Mouse (Mus musculus): ENCODE data around the gene Utp14b. TPM values are rescaled to one million over a fixed set of nuclear protein-coding genes. Genes with fewer than 3 reads are reported as not detected.

The Utp14b gene
- polyA plus RNA-seq, 1 experiment from 2014 or later = 6.5 TPM

Other genes starting within 250 kb of the Utp14b start
- gene Farsb, start 169.1 kb upstream of the Utp14b start, polyA plus RNA-seq (2014; fragmentation: Nextera tagmentation; extraction: Ambion mirVana) = 137 and 146 TPM in 2 replicates
- gene Mogat1, start 147.0 kb upstream of the Utp14b start, polyA plus RNA-seq (2014; fragmentation: Nextera tagmentation; extraction: Ambion mirVana) = not detected in 2 replicates
- 0.11 and 0.33 TPM in 2 replicates for gene BC035947, start 145.9 kb upstream of the Utp14b start, polyA plus RNA-seq (2014; fragmentation: Nextera tagmentation; extraction: Ambion mirVana)
- gene Acsl3, start 213 bp upstream of the Utp14b start, polyA plus RNA-seq (2014; fragmentation: Nextera tagmentation; extraction: Ambion mirVana) = 80.6 and 85.9 TPM in 2 replicates
- gene Kcne4, start 158.7 kb downstream of the Utp14b start, polyA plus RNA-seq (2014; fragmentation: Nextera tagmentation; extraction: Ambion mirVana) = 6.6 and 7.9 TPM in 2 replicates